Mouse (Mus musculus): ENCODE results near the gene Utrn. TPM values are rescaled to one million over a fixed set of nuclear protein-coding genes. Genes with fewer than 3 reads are reported as not detected.
A peak's percentile ranks its signal among the peaks of the same experiment; 100 is the strongest.

Utrn gene
- polyA plus RNA-seq, 1 experiment from 2014 or later: 66.8 TPM

DNA sequence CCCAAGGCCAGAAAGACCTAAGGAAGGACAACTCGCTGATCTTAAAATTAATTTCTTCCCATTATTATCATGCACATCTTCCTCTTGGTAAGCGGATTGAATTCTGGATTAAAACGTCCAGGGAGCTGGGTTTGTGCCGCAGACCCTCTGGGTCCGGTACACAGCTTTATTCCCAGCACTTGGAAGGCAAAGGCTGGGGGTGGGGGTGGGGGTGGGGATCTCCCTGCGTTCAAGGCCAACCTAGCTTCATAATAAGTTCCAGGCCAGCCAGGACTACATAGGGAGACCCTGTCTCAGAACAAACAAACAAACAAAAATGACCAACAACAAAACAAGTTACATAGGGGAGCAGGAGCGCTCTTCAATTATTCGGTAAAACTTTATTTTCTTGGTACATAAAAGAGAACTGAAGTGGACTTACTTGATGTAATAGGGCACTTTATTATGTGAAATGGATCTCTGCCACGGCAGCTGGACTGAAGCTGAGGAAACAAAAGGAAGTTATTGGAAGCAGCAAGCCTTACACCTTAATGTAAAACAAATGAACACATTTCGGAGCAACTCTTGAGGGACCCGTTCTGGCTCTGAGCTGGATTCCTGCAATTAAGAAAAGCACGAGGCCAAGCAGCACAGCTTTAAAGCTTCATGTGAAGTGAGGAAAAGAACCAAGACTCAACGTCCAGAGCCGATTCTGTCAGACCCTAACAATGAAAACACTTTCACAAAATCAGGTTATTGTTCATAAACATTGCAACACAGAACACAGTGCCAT is 394.1 kb downstream of the Utrn start:
- ATAC-seq (ENCODE audit: insufficient number of reproducible peaks, low FRiP score): no peak
- Histone ChIP-seq H3K36me3 (0 out of 2 replicates have a peak, but pooled peaks cover 4% of the 10 kb centered on the region), H3K9ac (no peak overlapping the region), H3K4me3 (no peak overlapping the region), H3K9me3 (replicated peaks) (no peaks in the 10 kb centered on the region), H3K4me2 (no peak overlapping the region), H3K27me3 (replicated peaks) (no peaks in the 10 kb centered on the region), H3K27ac (ENCODE audit: poor library complexity, severe bottlenecking) (no peak overlapping the region), H3K4me1 (replicated peaks) (no peaks in the 10 kb centered on the region)
- 86% methylated on average over 14 of the region's 14 CpGs for WGBS

- no peak for ATAC-seq (ENCODE audit: insufficient number of reproducible peaks, low FRiP score)
- Histone ChIP-seq H3K4me2 (no peak overlapping the region), H3K27ac (ENCODE audit: poor library complexity, severe bottlenecking) (no peak overlapping the region), H3K36me3 (no peaks in the 10 kb centered on the region), H3K4me3 (no peak overlapping the region), H3K9ac (no peak overlapping the region), H3K9me3 (replicated peaks) (no peaks in the 10 kb centered on the region), H3K4me1 (replicated peaks) (no peaks in the 10 kb centered on the region), H3K27me3 (replicated peaks) (no peaks in the 10 kb centered on the region)
- 47% methylated on average over 5 of the region's 5 CpGs for WGBS
These were observed 399.6 kb downstream of the Utrn start for GRCm38 (mm10) chr10:12469391-12470057.

GRCm38 (mm10) chr10:12467544-12467943 is 401.6 kb downstream of the Utrn start:
- 60% methylated on average over 2 of the region's 2 CpGs for WGBS
- no peak for ATAC-seq (ENCODE audit: insufficient number of reproducible peaks, low FRiP score)

GRCm38 (mm10) chr10:12460945-12461344 is 408.2 kb downstream of the Utrn start:
- peaks cover 21% of the 10 kb centered on the region for H3K36me3 ChIP-seq
- no peak for ATAC-seq (ENCODE audit: insufficient number of reproducible peaks, low FRiP score)
- no peak overlapping the region for H3K4me2 ChIP-seq
- H3K9ac ChIP-seq: no peak overlapping the region
- H3K4me1 ChIP-seq (replicated peaks): no peaks in the 10 kb centered on the region
- H3K4me3 ChIP-seq: no peak overlapping the region
- H3K27me3 ChIP-seq (replicated peaks): no peaks in the 10 kb centered on the region
- no peaks in the 10 kb centered on the region for H3K9me3 ChIP-seq (replicated peaks)
- H3K27ac ChIP-seq (ENCODE audit: poor library complexity, severe bottlenecking): no peak overlapping the region

More at GRCm38 (mm10) chr10:12467544-12467943, 401.6 kb downstream of the Utrn start:
- no peak overlapping the region for H3K4me2 ChIP-seq
- H3K9me3 ChIP-seq (replicated peaks): no peaks in the 10 kb centered on the region
- H3K27me3 ChIP-seq (replicated peaks): no peaks in the 10 kb centered on the region
- no peaks in the 10 kb centered on the region for H3K4me1 ChIP-seq (replicated peaks)
- H3K9ac ChIP-seq: no peak overlapping the region
- H3K36me3 ChIP-seq: peaks cover 9% of the 10 kb centered on the region
- no peak overlapping the region for H3K4me3 ChIP-seq
- H3K27ac ChIP-seq (ENCODE audit: poor library complexity, severe bottlenecking): no peak overlapping the region

GRCm38 (mm10) chr10:12456867-12457266 is 412.3 kb downstream of the Utrn start:
- Histone ChIP-seq H3K27ac (ENCODE audit: poor library complexity, severe bottlenecking) (no peak overlapping the region), H3K9ac (no peak overlapping the region), H3K4me1 (replicated peaks) (no peaks in the 10 kb centered on the region), H3K27me3 (replicated peaks) (no peaks in the 10 kb centered on the region), H3K4me2 (no peak overlapping the region), H3K9me3 (replicated peaks) (no peaks in the 10 kb centered on the region), H3K4me3 (no peak overlapping the region), H3K36me3 (peaks cover 16% of the 10 kb centered on the region)
- no peak for ATAC-seq (ENCODE audit: insufficient number of reproducible peaks, low FRiP score)
- WGBS: 81% methylated on average over 1 of the region's 1 CpGs

- no peak overlapping the region for H3K4me2 ChIP-seq
- H3K27ac ChIP-seq (ENCODE audit: poor library complexity, severe bottlenecking): no peak overlapping the region
- H3K4me3 ChIP-seq: no peak overlapping the region
- 82% methylated on average over 2 of the region's 2 CpGs for WGBS
- no peaks in the 10 kb centered on the region for H3K9me3 ChIP-seq (replicated peaks)
- H3K9ac ChIP-seq: no peak overlapping the region
- H3K27me3 ChIP-seq (replicated peaks): no peaks in the 10 kb centered on the region
- no peaks in the 10 kb centered on the region for H3K4me1 ChIP-seq (replicated peaks)
- peaks cover 12% of the 10 kb centered on the region for H3K36me3 ChIP-seq
- no peak for ATAC-seq (ENCODE audit: insufficient number of reproducible peaks, low FRiP score)
These were observed 416.5 kb downstream of the Utrn start for GRCm38 (mm10) chr10:12452641-12453040.

- no peak for ATAC-seq (ENCODE audit: insufficient number of reproducible peaks, low FRiP score)
- Histone ChIP-seq H3K9me3 (replicated peaks) (no peaks in the 10 kb centered on the region), H3K4me3 (no peak overlapping the region), H3K4me2 (no peak overlapping the region), H3K27me3 (replicated peaks) (no peaks in the 10 kb centered on the region), H3K27ac (ENCODE audit: poor library complexity, severe bottlenecking) (no peak overlapping the region), H3K36me3 (peaks cover 26% of the 10 kb centered on the region), H3K4me1 (replicated peaks) (no peaks in the 10 kb centered on the region), H3K9ac (no peak overlapping the region)
- WGBS: 82% methylated on average over 4 of the region's 4 CpGs
These were observed 425.0 kb downstream of the Utrn start for GRCm38 (mm10) chr10:12444122-12444521.

- Histone ChIP-seq H3K27ac (ENCODE audit: poor library complexity, severe bottlenecking) (no peak overlapping the region), H3K4me2 (no peak overlapping the region), H3K27me3 (replicated peaks) (no peaks in the 10 kb centered on the region), H3K4me1 (replicated peaks) (peaks cover 16% of the 10 kb centered on the region; the same call in 1 of the 2 replicates), H3K9me3 (replicated peaks) (no peaks in the 10 kb centered on the region), H3K36me3 (0 out of 2 replicates have a peak, but pooled peaks cover 2% of the 10 kb centered on the region), H3K9ac (no peak overlapping the region), H3K4me3 (no peak overlapping the region)
- no peak for ATAC-seq (ENCODE audit: insufficient number of reproducible peaks, low FRiP score)
- 79% methylated on average over 2 of the region's 2 CpGs for WGBS
These were observed 436.0 kb downstream of the Utrn start for GRCm38 (mm10) chr10:12433161-12433560.

- Histone ChIP-seq H3K4me2 (no peak overlapping the region), H3K9ac (no peak overlapping the region), H3K4me1 (replicated peaks) (peaks cover 21% of the 10 kb centered on the region; the same call in 1 of the 2 replicates), H3K27me3 (replicated peaks) (no peaks in the 10 kb centered on the region), H3K4me3 (no peak overlapping the region), H3K27ac (ENCODE audit: poor library complexity, severe bottlenecking) (peak overlapping the region; percentile 47; the same call in 1 of the 2 replicates), H3K36me3 (no peaks in the 10 kb centered on the region), H3K9me3 (replicated peaks) (no peaks in the 10 kb centered on the region)
- no peak for ATAC-seq (ENCODE audit: insufficient number of reproducible peaks, low FRiP score)
These were observed 438.8 kb downstream of the Utrn start for GRCm38 (mm10) chr10:12430399-12430798.

DNA sequence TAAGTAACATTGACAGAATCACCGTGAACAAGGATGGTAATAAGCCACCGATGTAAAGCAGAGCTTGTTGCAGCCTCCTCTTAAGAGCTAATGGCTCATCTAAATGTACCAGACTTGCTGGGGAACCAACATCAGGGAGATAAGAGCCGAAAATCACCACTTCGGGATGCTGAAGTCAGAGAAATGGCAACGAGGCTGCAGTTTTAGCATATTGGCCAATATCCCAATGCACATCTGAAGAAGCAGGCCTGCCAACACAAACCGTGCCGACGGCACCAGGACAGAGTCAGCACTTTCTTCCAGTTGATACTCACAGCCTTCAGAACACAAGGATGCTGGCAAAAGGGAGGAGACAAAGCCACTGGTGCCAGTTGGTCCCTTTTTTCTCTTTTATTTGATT is 442.3 kb downstream of the Utrn start:
- H3K4me1 ChIP-seq (replicated peaks): peaks cover 13% of the 10 kb centered on the region; the same call in 1 of the 2 replicates
- no peaks in the 10 kb centered on the region for H3K27me3 ChIP-seq (replicated peaks)
- no peak overlapping the region for H3K9ac ChIP-seq
- no peak overlapping the region for H3K27ac ChIP-seq (ENCODE audit: poor library complexity, severe bottlenecking)
- no peak overlapping the region for H3K4me2 ChIP-seq
- H3K36me3 ChIP-seq: no peaks in the 10 kb centered on the region
- no peak for ATAC-seq (ENCODE audit: insufficient number of reproducible peaks, low FRiP score)
- 65% methylated on average over 8 of the region's 8 CpGs for WGBS
- H3K4me3 ChIP-seq: no peak overlapping the region
- H3K9me3 ChIP-seq (replicated peaks): no peaks in the 10 kb centered on the region

GRCm38 (mm10) chr10:12424944-12425343 is 444.2 kb downstream of the Utrn start:
- ATAC-seq (ENCODE audit: insufficient number of reproducible peaks, low FRiP score): no peak
- H3K9me3 ChIP-seq (replicated peaks): no peaks in the 10 kb centered on the region
- no peak overlapping the region for H3K27ac ChIP-seq (ENCODE audit: poor library complexity, severe bottlenecking)
- 0 out of 2 replicates have a peak, but pooled peaks cover 9% of the 10 kb centered on the region for H3K4me1 ChIP-seq (replicated peaks)
- H3K36me3 ChIP-seq: no peaks in the 10 kb centered on the region
- no peak overlapping the region for H3K4me2 ChIP-seq
- WGBS: 68% methylated on average over 2 of the region's 2 CpGs
- no peaks in the 10 kb centered on the region for H3K27me3 ChIP-seq (replicated peaks)
- H3K4me3 ChIP-seq: no peak overlapping the region
- H3K9ac ChIP-seq: no peak overlapping the region
